Mouse (Mus musculus) gonadal fat pad, adult 2 months (tissue): Measurements from ENCODE around the gene 9930111J21Rik1. TPM values are rescaled to one million over a fixed set of nuclear protein-coding genes. Genes with fewer than 3 reads are reported as not detected.
"Not testable (repeated sequence)": the region's sequence is repeated elsewhere in the genome, so short reads cannot be mapped to it uniquely, and the experiment has no call there.

Experiments used
- DNase-seq: peaks from one replicate; pipeline ENCODE4 v3.0.0-alpha.2; 2012; ENCODE audit warnings: low read depth
- polyA plus RNA-seq: library from polyadenylated mRNA; depleted of rRNA; stranded (reverse); fragments of >200 nt; gene quantifications from 2 replicates; pipeline ENCODE4 v1.2.3, GENCODE M21; 2012; rRNA removed

The 9930111J21Rik1 gene
- polyA plus RNA-seq, 1 experiment = 4.0 TPM

- DNase-seq = no peak
Observed at GRCm38 (mm10) chr11:48918380-48918779, 60.8 kb downstream of the 9930111J21Rik1 start.

DNA sequence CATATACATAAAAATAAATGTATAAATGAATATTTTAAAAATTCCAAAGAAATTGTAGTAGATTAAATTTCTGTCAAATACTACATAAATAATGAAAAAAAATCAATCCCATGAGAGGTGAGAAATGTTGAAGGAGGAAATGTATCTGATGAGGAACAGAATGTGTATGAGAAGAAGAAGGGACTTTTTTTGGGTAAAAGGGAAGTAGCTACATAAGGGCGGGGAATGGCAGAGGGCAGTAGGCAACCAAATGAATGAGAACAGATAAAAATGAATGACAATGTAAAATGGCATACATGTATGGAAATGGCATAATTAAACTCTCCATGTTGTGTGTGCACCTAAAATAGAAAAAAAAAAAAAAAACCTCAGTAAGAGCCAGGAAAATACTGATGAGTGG lies 65.6 kb downstream of the 9930111J21Rik1 start:
- DNase-seq = no peak

DNA sequence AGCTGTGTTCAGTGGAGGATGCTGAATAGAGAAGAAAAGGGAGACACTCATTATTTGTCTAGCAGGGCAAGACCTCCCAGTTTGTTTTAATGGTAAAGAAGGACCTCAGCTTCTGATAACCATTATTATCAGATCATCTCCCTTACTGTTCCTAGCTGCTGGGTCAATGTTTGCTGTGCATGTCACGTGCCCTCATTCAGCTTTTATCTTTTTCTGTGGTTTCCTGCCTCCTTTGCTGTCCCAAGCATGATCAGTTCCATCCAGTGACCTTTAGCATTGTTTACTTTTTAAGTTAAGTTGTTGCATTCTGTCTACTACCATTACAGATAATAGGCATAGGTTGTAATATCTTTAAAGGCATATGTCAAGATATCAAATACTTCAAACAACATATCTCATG lies 70.7 kb downstream of the 9930111J21Rik1 start:
- DNase-seq = no peak

DNA sequence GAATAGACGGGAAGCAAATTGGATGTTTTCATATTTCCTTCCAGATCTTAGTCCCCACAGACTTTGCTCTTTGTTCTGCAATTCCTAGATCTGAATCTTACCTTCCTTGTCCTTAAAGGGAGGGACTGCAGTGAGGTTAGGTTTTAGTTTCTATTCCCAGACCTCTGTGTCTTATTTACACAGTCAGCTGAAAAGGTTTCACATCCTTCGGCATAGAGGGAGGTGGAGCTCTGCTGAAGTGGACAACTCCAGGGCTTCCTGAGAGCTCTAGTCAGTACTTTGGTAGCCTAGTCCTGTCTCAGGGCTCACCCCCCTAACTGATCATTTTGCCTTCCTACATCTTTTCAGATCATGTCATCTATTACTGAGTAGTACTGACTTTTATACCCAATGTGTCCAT lies 77.2 kb downstream of the 9930111J21Rik1 start, which contains the start of gene Gm5431:
Gene Gm5431 (minus strand): TSS at position 194 of the 400 bp plus-strand sequence.
- DNase-seq = no peak

- not testable (repeated sequence) for DNase-seq
Observed at GRCm38 (mm10) chr11:48901567-48901930, 77.6 kb downstream of the 9930111J21Rik1 start.

DNA sequence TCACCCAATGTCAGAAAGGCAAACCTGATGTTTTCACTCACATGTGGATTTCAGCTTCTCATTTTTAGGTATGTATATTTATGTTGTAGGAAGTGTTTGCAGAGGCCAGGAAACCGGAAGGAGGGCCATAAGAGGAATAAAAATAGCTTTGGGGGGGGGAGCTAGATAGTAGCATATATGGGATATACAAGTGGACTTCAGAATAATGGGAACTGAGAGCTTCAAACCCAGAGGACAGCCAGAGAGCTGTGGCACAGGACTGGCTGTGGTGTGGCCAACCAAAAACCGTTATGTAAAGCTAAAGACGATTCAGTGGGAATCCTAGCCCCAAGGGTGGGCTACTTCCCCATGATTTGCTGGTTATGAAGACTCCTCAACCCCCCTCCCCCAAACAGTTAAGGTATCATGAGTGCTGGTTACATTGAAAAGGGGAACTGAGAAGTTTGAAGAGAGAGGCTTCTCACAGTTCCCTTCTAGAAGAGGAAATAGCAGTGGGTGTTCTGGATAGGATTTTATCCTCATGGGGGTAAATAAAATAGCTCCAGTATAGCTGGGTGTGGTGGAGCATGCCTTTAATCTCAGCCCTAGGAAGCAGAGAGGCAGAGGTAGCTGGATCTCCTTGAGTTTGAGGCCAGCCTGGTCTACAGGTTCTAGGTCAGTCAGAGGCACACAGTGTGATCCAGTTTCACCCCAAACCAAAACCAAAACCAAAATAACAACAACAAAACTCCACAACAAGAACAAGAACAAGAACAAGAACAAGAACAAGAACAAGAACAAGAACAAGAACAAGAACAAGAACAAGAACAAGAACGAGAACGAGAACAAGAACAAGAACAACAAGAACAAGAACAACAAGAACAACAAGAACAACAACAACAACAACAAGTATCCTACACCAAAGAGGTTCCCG lies 78.3 kb downstream of the 9930111J21Rik1 start:
- DNase-seq = not testable (repeated sequence)

- no peak for DNase-seq
Observed at GRCm38 (mm10) chr11:48898812-48899431, 80.3 kb downstream of the 9930111J21Rik1 start.

Other genes starting within 250 kb of the 9930111J21Rik1 start
- gene Rack1, start 179.1 kb downstream of the 9930111J21Rik1 start, polyA plus RNA-seq = 1,923 and 2,165 TPM in 2 replicates
- 30.3 and 33.8 TPM in 2 replicates for gene Trim41, start 162.0 kb downstream of the 9930111J21Rik1 start, polyA plus RNA-seq
- gene Trim7, start 153.3 kb downstream of the 9930111J21Rik1 start, polyA plus RNA-seq = 13.5 and 16.9 TPM in 2 replicates
- 11.0 and 15.0 TPM in 2 replicates for gene Gm12184, start 152.7 kb downstream of the 9930111J21Rik1 start, polyA plus RNA-seq
- gene Irgm1, start 107.7 kb downstream of the 9930111J21Rik1 start, polyA plus RNA-seq = 12.7 and 14.8 TPM in 2 replicates
- 0.50 and 0.62 TPM in 2 replicates for gene Gm5431, start 77.2 kb downstream of the 9930111J21Rik1 start, polyA plus RNA-seq
- gene Psme2b, start 33.2 kb downstream of the 9930111J21Rik1 start, polyA plus RNA-seq = 8.1 and 9.9 TPM in 2 replicates
- gene Olfr56, start 509 bp downstream of the 9930111J21Rik1 start, polyA plus RNA-seq = 0.49 and 0.63 TPM in 2 replicates
- 0.03 and 0.12 TPM in 2 replicates for gene Gm12185, start 12.8 kb upstream of the 9930111J21Rik1 start, polyA plus RNA-seq
- gene Tgtp1, start 14.8 kb upstream of the 9930111J21Rik1 start, polyA plus RNA-seq = 1.3 and 2.6 TPM in 2 replicates
- gene 9930111J21Rik2, start 71.8 kb upstream of the 9930111J21Rik1 start, polyA plus RNA-seq = 1.9 and 2.1 TPM in 2 replicates
- 3.8 and 6.6 TPM in 2 replicates for gene Tgtp2, start 84.8 kb upstream of the 9930111J21Rik1 start, polyA plus RNA-seq
- 3.7 and 4.8 TPM in 2 replicates for gene Ifi47, start 97.2 kb upstream of the 9930111J21Rik1 start, polyA plus RNA-seq
- gene Olfr1396, start 135.5 kb upstream of the 9930111J21Rik1 start, polyA plus RNA-seq = 0.27 and 0.38 TPM in 2 replicates
- gene Olfr1395, start 162.9 kb upstream of the 9930111J21Rik1 start, polyA plus RNA-seq = 0.12 TPM in 1 of 2 replicates, not detected in the other
- not detected in 2 replicates for gene Olfr1394, start 175.0 kb upstream of the 9930111J21Rik1 start, polyA plus RNA-seq
- 14.9 and 19.2 TPM in 2 replicates for gene Btnl9, start 207.8 kb upstream of the 9930111J21Rik1 start, polyA plus RNA-seq
- gene Zfp62, start 223.9 kb upstream of the 9930111J21Rik1 start, polyA plus RNA-seq = 3.0 and 3.4 TPM in 2 replicates